Mouse (Mus musculus) macrophage (primary cell): ENCODE results near the gene Vcan. TPM values are rescaled to one million over a fixed set of nuclear protein-coding genes. Genes with fewer than 3 reads are reported as not detected.
A peak's percentile ranks its signal among the peaks of the same experiment; 100 is the strongest.

Source experiments
- H3K27ac ChIP-seq: fragments of 350-480 bp; formaldehyde crosslinking; 2 replicates; pipeline ENCODE4 v1.9.0; 2021
- H3K36me3 ChIP-seq: fragments of 350-480 bp; formaldehyde crosslinking; 2 replicates; pipeline ENCODE4 v1.9.0; 2021; ENCODE audit errors: inconsistent target
- H3K4me3 ChIP-seq: fragments of 350-480 bp; formaldehyde crosslinking; 2 replicates; pipeline ENCODE4 v1.9.0; 2021; ENCODE audit errors: inconsistent target
- H3K79me2 ChIP-seq: fragments of 350-480 bp; formaldehyde crosslinking; 2 replicates; pipeline ENCODE4 v1.9.0; 2021; ENCODE audit errors: inconsistent target
- WGBS: methylation state at CpG from one replicate; pipeline ENCODE4 v1.1.7; 2026; ENCODE audit warnings: inconsistent platforms; ENCODE audit not compliant: missing documents; 5-methylcytosine and 5-hydroxymethylcytosine counted together
- polyA plus RNA-seq: library from polyadenylated mRNA; stranded (reverse); fragments of 250-400 nt; gene quantifications from 3 replicates; pipeline ENCODE4 v1.2.4, GENCODE M21; 2018; ENCODE audit warnings: inconsistent platforms

The Vcan gene
- polyA plus RNA-seq, 1 experiment from 2014 or later: 1.2 TPM

- Histone ChIP-seq H3K36me3 (no peaks in the 10 kb centered on the region), H3K4me3 (peak overlapping the region; percentile 79), H3K79me2 (no peaks in the 10 kb centered on the region), H3K27ac (peak overlapping the region; percentile 60)
- 2% methylated on average over 33 of the region's 33 CpGs for WGBS
Measured at GRCm38 (mm10) chr13:89740243-89741115, 1.8 kb downstream of the Vcan start.

GRCm38 (mm10) chr13:89739696-89740242, 2.5 kb downstream of the Vcan start:
- 3% methylated on average over 24 of the region's 24 CpGs for WGBS
- peak overlapping the region; percentile 79 for H3K4me3 ChIP-seq
- peak overlapping the region; percentile 60 for H3K27ac ChIP-seq
- no peaks in the 10 kb centered on the region for H3K79me2 ChIP-seq
- H3K36me3 ChIP-seq: no peaks in the 10 kb centered on the region

- H3K36me3 ChIP-seq: no peaks in the 10 kb centered on the region
- no peaks in the 10 kb centered on the region for H3K79me2 ChIP-seq
- peak overlapping the region; percentile 79 for H3K4me3 ChIP-seq
- WGBS: 5% methylated on average over 31 of the region's 31 CpGs
- H3K27ac ChIP-seq: peak overlapping the region; percentile 60
Measured at GRCm38 (mm10) chr13:89738776-89739695, 3.3 kb downstream of the Vcan start.

- H3K79me2 ChIP-seq: no peaks in the 10 kb centered on the region
- H3K4me3 ChIP-seq: no peak overlapping the region
- no peak overlapping the region for H3K27ac ChIP-seq
- WGBS: 54% methylated on average over 2 of the region's 2 CpGs
- no peaks in the 10 kb centered on the region for H3K36me3 ChIP-seq
Measured at GRCm38 (mm10) chr13:89738275-89738674, 4.0 kb downstream of the Vcan start.

- H3K27ac ChIP-seq: no peak overlapping the region
- 83% methylated on average over 5 of the region's 5 CpGs for WGBS
- H3K36me3 ChIP-seq: no peaks in the 10 kb centered on the region
- no peak overlapping the region for H3K4me3 ChIP-seq
- no peaks in the 10 kb centered on the region for H3K79me2 ChIP-seq
Measured at GRCm38 (mm10) chr13:89735111-89735510, 7.2 kb downstream of the Vcan start.

- 79% methylated on average over 2 of the region's 2 CpGs for WGBS
- no peaks in the 10 kb centered on the region for H3K79me2 ChIP-seq
- H3K36me3 ChIP-seq: no peaks in the 10 kb centered on the region
Measured at GRCm38 (mm10) chr13:89726492-89726891, 15.8 kb downstream of the Vcan start.

GRCm38 (mm10) chr13:89720497-89720896, 21.8 kb downstream of the Vcan start:
- Histone ChIP-seq H3K27ac (no peak overlapping the region), H3K4me3 (no peak overlapping the region), H3K36me3 (no peaks in the 10 kb centered on the region), H3K79me2 (no peaks in the 10 kb centered on the region)
- 57% methylated on average over 3 of the region's 3 CpGs for WGBS

More at GRCm38 (mm10) chr13:89726492-89726891, 15.8 kb downstream of the Vcan start:
- Histone ChIP-seq H3K4me3 (no peak overlapping the region), H3K27ac (no peak overlapping the region)

- 98% methylated on average over 4 of the region's 4 CpGs for WGBS
- no peaks in the 10 kb centered on the region for H3K79me2 ChIP-seq
- no peaks in the 10 kb centered on the region for H3K36me3 ChIP-seq
- H3K27ac ChIP-seq: no peak overlapping the region
- H3K4me3 ChIP-seq: no peak overlapping the region
Measured at GRCm38 (mm10) chr13:89709497-89710201, 32.7 kb downstream of the Vcan start.

GRCm38 (mm10) chr13:89708151-89708927, 34.0 kb downstream of the Vcan start:
- no peaks in the 10 kb centered on the region for H3K36me3 ChIP-seq
- H3K79me2 ChIP-seq: no peaks in the 10 kb centered on the region
- no peak overlapping the region for H3K4me3 ChIP-seq
- no peak overlapping the region for H3K27ac ChIP-seq
- WGBS: 91% methylated on average over 7 of the region's 7 CpGs

GRCm38 (mm10) chr13:89702395-89702794, 39.9 kb downstream of the Vcan start:
- Histone ChIP-seq H3K36me3 (no peaks in the 10 kb centered on the region), H3K27ac (no peak overlapping the region), H3K4me3 (no peak overlapping the region), H3K79me2 (no peaks in the 10 kb centered on the region)
- WGBS: 98% methylated on average over 4 of the region's 4 CpGs

- H3K4me3 ChIP-seq: no peak overlapping the region
- 100% methylated on average over 2 of the region's 2 CpGs for WGBS
- no peaks in the 10 kb centered on the region for H3K79me2 ChIP-seq
- no peaks in the 10 kb centered on the region for H3K36me3 ChIP-seq
- H3K27ac ChIP-seq: no peak overlapping the region
Measured at GRCm38 (mm10) chr13:89699998-89700555, 42.2 kb downstream of the Vcan start.

- Histone ChIP-seq H3K27ac (no peak overlapping the region), H3K79me2 (no peaks in the 10 kb centered on the region), H3K36me3 (no peaks in the 10 kb centered on the region), H3K4me3 (no peak overlapping the region)
- WGBS: 100% methylated on average over 1 of the region's 1 CpGs
Measured at GRCm38 (mm10) chr13:89692597-89692996, 49.7 kb downstream of the Vcan start.

GRCm38 (mm10) chr13:89683490-89683889, 58.8 kb downstream of the Vcan start:
- no peak overlapping the region for H3K4me3 ChIP-seq
- WGBS: 96% methylated on average over 3 of the region's 3 CpGs
- no peak overlapping the region for H3K27ac ChIP-seq
- H3K36me3 ChIP-seq: no peaks in the 10 kb centered on the region
- H3K79me2 ChIP-seq: no peaks in the 10 kb centered on the region
